Comparison of ENCODE assay signal across 15 mouse cellular contexts in the genomic region with DNA sequence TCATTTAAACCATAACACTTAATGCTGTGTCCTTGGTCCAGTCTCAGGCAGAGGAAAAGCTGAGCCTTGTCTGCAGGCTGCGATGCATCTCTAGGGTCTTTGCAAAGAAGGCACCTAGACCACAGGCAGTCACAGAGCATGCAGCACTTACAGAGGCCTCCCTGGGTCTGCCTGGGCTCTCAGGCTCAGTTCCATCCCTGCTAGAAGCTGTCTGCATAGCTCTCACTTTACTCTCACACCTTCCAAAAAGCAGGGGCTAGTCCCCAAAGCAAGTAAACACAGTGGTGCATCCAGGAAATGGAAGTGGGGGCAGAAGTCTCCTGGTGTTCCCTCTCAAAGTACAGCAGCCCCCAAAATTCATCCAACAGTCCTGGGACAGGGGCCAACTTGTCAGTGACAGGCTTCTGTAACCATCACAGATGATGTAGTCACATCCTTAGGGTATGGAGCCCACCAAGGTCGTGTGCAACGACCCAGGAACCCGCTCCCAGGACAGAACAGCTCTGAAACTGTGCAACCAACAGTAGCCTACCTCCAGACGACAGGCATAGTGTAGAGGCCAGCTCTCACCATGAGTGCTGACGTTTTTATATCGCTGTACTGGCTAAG.
"Had no signal": no experiment of that assay in that cellular context is flagged by ENCODE, and none has a peak within 500 bp of the region (broad histone marks: within the 10 kb centered on the region; RNA-seq: fewer than 3 reads in every experiment).

No protein-coding gene starts in this region.

- H3K9ac ChIP-seq: intestine, embryonic 15.5 days; kidney, embryonic 15.5 days; limb, embryonic 15.5 days; liver, embryonic 12.5 days; neural tube, embryonic 15.5 days had no signal

- H3K27ac ChIP-seq: intestine, embryonic 15.5 days; kidney, embryonic 15.5 days; left cerebral cortex, adult 2 months; limb, embryonic 15.5 days; liver, embryonic 12.5 days; midbrain, embryonic 10.5 days; neural tube, embryonic 15.5 days had no signal

- H3K9me3 ChIP-seq: intestine, embryonic 15.5 days; kidney, embryonic 15.5 days; limb, embryonic 15.5 days; liver, embryonic 12.5 days; midbrain, embryonic 10.5 days; neural tube, embryonic 15.5 days had no signal

- H3K27me3 ChIP-seq: intestine, embryonic 15.5 days; kidney, embryonic 15.5 days; limb, embryonic 15.5 days; neural tube, embryonic 15.5 days had no signal

- H3K36me3 ChIP-seq: intestine, embryonic 15.5 days; kidney, embryonic 15.5 days; limb, embryonic 15.5 days; liver, embryonic 12.5 days; midbrain, embryonic 10.5 days; neural tube, embryonic 15.5 days had no signal

- H3K4me1 ChIP-seq: liver, embryonic 12.5 days had no signal

- H3K4me2 ChIP-seq: intestine, embryonic 15.5 days; kidney, embryonic 15.5 days; limb, embryonic 15.5 days; liver, embryonic 12.5 days; neural tube, embryonic 15.5 days had no signal

- ATAC-seq: intestine, embryonic 15.5 days; liver, embryonic 12.5 days had no signal

- DNase-seq: kidney, adult 18-20 months; kidney, postnatal 14 days; midbrain, embryonic 14.5 days; right cerebral cortex, adult 18-20 months; right cerebral cortex, postnatal 25 days; thymus, adult 18-20 months; thymus, postnatal 14 days had no signal

- H3K4me3 ChIP-seq: intestine, embryonic 15.5 days; kidney, embryonic 15.5 days; left cerebral cortex, adult 2 months; limb, embryonic 15.5 days; liver, embryonic 12.5 days; midbrain, embryonic 10.5 days; myocyte; neural tube, embryonic 15.5 days had no signal
